Mouse (Mus musculus): ENCODE measurements at regions not wholly inside any gene's neighbourhood (a gene's known extent, or its start where the extent isn't known, plus 50 kb on each side); places are given as distances from the start of the nearest gene placed in this dataset.
A peak's percentile ranks its signal among the peaks of the same experiment; 100 is the strongest.

- no peak for DNase-seq (ENCODE audit: low read depth, low spot score)
These were observed 527.8 kb downstream of the Gm11232 start for GRCm38 (mm10) chr4:71229796-71230496.

DNA sequence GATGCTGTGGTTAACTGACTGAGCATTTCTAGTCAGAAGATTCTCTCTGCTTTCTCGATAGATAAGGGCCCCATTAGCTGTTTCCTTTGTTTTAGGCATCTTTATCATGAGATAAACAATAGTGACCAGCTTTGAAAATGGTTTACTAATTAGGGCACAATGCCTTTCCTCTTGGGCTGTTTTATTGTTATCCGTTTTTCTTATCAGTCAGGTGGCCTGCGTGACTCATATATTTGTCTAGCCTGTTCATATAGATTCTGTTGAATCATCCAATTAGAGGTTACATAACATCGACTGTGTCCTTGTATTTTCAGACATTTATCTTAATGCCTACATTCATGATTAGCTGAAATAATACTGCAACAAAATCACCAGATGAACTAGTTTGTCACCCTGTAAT, 531.1 kb downstream of the Gm11232 start:
- no peak for DNase-seq (ENCODE audit: low read depth, low spot score)

DNA sequence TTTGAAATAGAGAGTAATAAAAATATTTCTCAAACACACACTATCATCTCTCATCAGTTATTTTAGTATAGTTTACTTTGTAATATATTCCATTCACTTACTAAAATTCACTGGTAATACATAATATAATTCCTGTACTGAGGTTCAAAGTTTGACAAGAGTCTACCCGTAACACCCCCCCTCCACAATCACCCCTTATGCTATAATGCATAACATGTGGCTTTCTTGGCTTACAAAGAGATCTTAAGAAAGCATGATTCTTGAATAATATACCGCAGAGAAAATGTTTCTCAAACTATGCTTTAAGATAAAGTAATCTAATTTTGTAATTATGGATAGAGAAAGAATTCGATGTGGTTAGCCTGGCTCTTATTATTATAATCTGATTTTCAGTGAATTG, 539.7 kb downstream of the Gm11232 start:
- DNase-seq (ENCODE audit: low read depth, low spot score), result no peak

GRCm38 (mm10) chr4:71187801-71188200, 570.0 kb downstream of the Gm11232 start:
- DNase-seq (ENCODE audit: low read depth, low spot score), result no peak

DNA sequence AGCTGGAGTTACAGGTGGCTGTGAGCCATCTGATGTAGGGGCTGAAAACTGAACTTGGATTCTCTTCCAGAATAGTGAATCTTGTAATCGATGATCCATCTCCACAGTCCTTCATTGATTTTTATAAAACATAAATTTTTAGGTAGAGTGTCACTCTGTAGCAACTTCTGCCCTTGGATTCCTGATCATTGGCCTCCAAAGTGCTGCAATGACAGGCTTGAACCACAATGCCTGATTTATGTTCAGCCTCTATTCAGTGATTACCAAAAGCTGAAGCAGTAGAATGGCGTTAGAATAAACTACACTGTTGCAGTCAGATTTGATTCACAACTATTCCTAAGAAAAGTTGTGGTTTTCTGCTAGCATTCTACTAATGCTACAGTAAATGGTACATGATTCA, 580.1 kb downstream of the Gm11232 start:
- no peak for DNase-seq (ENCODE audit: low read depth, low spot score)

DNA sequence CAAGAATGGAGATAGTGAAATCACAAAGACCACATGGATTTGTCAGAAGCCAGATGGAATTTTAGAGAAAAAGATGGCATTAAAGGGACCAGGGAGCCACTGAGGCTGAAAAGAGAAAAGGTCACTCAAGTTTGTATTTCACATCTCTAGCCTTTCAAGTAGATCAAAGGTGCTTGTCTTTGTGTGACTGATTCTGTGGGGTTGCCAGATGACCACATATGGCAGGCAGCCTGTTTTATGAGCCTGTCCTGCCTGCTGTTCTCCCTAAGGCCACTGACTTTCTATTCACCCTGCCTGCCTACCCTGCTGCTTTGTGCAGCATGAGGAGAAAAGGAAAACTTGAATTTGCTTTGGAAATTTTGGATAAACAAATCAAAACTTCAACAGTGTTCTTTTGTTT, 592.0 kb downstream of the Gm11232 start:
- DNase-seq (ENCODE audit: low read depth, low spot score), result no peak

GRCm38 (mm10) chr4:71131670-71132317, 597.0 kb upstream of the Megf9 start:
- DNase-seq (ENCODE audit: low read depth, low spot score), result no peak

GRCm38 (mm10) chr4:71130946-71131669, 596.3 kb upstream of the Megf9 start:
- DNase-seq (ENCODE audit: low read depth, low spot score), result peak; percentile 63

GRCm38 (mm10) chr4:71129306-71129705, 594.5 kb upstream of the Megf9 start:
- no peak for DNase-seq (ENCODE audit: low read depth, low spot score)
